ENCODE assay signal across 15 mouse cellular contexts in genomic region chr13:80519792-80520191, GRCm38 (mm10).
DNase-seq lines count a peak whose midpoint lies in the region; ATAC-seq and TF ChIP-seq lines count a peak whose summit lies in the region.
"Had no signal": no experiment of that assay in that cellular context is flagged by ENCODE, and none has a peak within 500 bp of the region (broad histone marks: within the 10 kb centered on the region; RNA-seq: fewer than 3 reads in every experiment).

No protein-coding gene starts in this region.

- TF ChIP-seq CTCF in liver, adult 2 months (IDR thresholded peaks at IDR 0.05; ENCODE audit: low read depth, low read length), result no peak

- H3K79me2 ChIP-seq in liver, adult 2 months (ENCODE audit: control insufficient read depth, insufficient read depth, low read length), result no peaks in the 10 kb centered on the region

- H3K9ac ChIP-seq in forebrain, embryonic 13.5 days, result no peak overlapping the region
- H3K9ac ChIP-seq in forebrain, embryonic 12.5 days, result no peak overlapping the region
- no peak overlapping the region for H3K9ac ChIP-seq in liver, adult 2 months (ENCODE audit: low read depth, low read length)
- H3K9ac ChIP-seq in liver, embryonic 11.5 days (ENCODE audit: low read depth, low read length), result no peak overlapping the region
- H3K9ac ChIP-seq: embryonic facial prominence, embryonic 13.5 days; hindbrain, embryonic 12.5 days; limb, embryonic 13.5 days; lung, embryonic 15.5 days had no signal

- H3K27me3 ChIP-seq in forebrain, embryonic 13.5 days, result no peaks in the 10 kb centered on the region
- no peaks in the 10 kb centered on the region for H3K27me3 ChIP-seq in forebrain, embryonic 12.5 days
- no peaks in the 10 kb centered on the region for H3K27me3 ChIP-seq in liver, adult 2 months (ENCODE audit: control insufficient read depth, insufficient read depth, low read length)
- no peaks in the 10 kb centered on the region for H3K27me3 ChIP-seq in liver, embryonic 11.5 days (replicated peaks; ENCODE audit: control insufficient read depth, insufficient read depth, low read length)
- H3K27me3 ChIP-seq in megakaryocyte, embryonic 14.5 days (replicated peaks), result no peaks in the 10 kb centered on the region
- H3K27me3 ChIP-seq: embryonic facial prominence, embryonic 13.5 days; hindbrain, embryonic 12.5 days; limb, embryonic 13.5 days; lung, embryonic 15.5 days had no signal

- no peaks in the 10 kb centered on the region for H3K9me3 ChIP-seq in forebrain, embryonic 13.5 days (replicated peaks)
- H3K9me3 ChIP-seq in forebrain, embryonic 12.5 days, result no peaks in the 10 kb centered on the region
- H3K9me3 ChIP-seq in liver, embryonic 11.5 days (ENCODE audit: control insufficient read depth, low read length), result no peaks in the 10 kb centered on the region
- H3K9me3 ChIP-seq in megakaryocyte, embryonic 14.5 days, result no peaks in the 10 kb centered on the region
- H3K9me3 ChIP-seq: embryonic facial prominence, embryonic 13.5 days; hindbrain, embryonic 12.5 days; limb, embryonic 13.5 days; lung, embryonic 15.5 days had no signal

- 69% methylated on average over 4 of the region's 4 CpGs for WGBS in forebrain, embryonic 13.5 days
- WGBS in forebrain, embryonic 12.5 days, result 71% methylated on average over 4 of the region's 4 CpGs
- 53% methylated on average over 4 of the region's 4 CpGs for WGBS in liver, adult 2 months
- 67% methylated on average over 4 of the region's 4 CpGs for WGBS in liver, embryonic 11.5 days

- peaks cover 3% of the 10 kb centered on the region for H3K4me1 ChIP-seq in forebrain, embryonic 13.5 days
- H3K4me1 ChIP-seq in forebrain, embryonic 12.5 days, result no peaks in the 10 kb centered on the region
- no peaks in the 10 kb centered on the region for H3K4me1 ChIP-seq in liver, adult 2 months (ENCODE audit: control insufficient read depth, insufficient read depth, low read length)
- H3K4me1 ChIP-seq in liver, embryonic 11.5 days (replicated peaks; ENCODE audit: control insufficient read depth, insufficient read depth, low read length), result no peaks in the 10 kb centered on the region
- no peaks in the 10 kb centered on the region for H3K4me1 ChIP-seq in megakaryocyte, embryonic 14.5 days
- H3K4me1 ChIP-seq: embryonic facial prominence, embryonic 13.5 days; hindbrain, embryonic 12.5 days; limb, embryonic 13.5 days; lung, embryonic 15.5 days had no signal

- peak; percentile 65 for ATAC-seq in forebrain, embryonic 13.5 days
- ATAC-seq in forebrain, embryonic 12.5 days (ENCODE audit: low FRiP score), result no peak
- no peak for ATAC-seq in liver, embryonic 11.5 days (replicated peaks; ENCODE audit: low FRiP score)

- no peak overlapping the region for H3K4me2 ChIP-seq in forebrain, embryonic 13.5 days
- H3K4me2 ChIP-seq in forebrain, embryonic 12.5 days, result no peak overlapping the region
- H3K4me2 ChIP-seq in liver, embryonic 11.5 days, result no peak overlapping the region
- H3K4me2 ChIP-seq: embryonic facial prominence, embryonic 13.5 days; hindbrain, embryonic 12.5 days; limb, embryonic 13.5 days; lung, embryonic 15.5 days had no signal

- TF ChIP-seq POLR2A in liver, adult 2 months (IDR thresholded peaks at IDR 0.05; ENCODE audit: extremely low read depth, insufficient read depth, low read length), result no peak

- H3K4me3 ChIP-seq in forebrain, embryonic 13.5 days, result no peak overlapping the region
- no peak overlapping the region for H3K4me3 ChIP-seq in forebrain, embryonic 12.5 days (replicated peaks)
- H3K4me3 ChIP-seq in liver, adult 2 months (ENCODE audit: insufficient read depth, low read depth, low read length), result no peak overlapping the region
- no peak overlapping the region for H3K4me3 ChIP-seq in liver, embryonic 11.5 days (ENCODE audit: low read depth, low read length)
- peak overlapping the region; percentile 40 for H3K4me3 ChIP-seq in megakaryocyte, embryonic 14.5 days (replicated peaks)
- H3K4me3 ChIP-seq: embryonic facial prominence, embryonic 13.5 days; heart, adult 2 months; hindbrain, embryonic 12.5 days; limb, embryonic 13.5 days; lung, embryonic 15.5 days had no signal

- peak; percentile 2 for DNase-seq in liver, adult 2 months (ENCODE audit: extremely low read depth, low read depth, low spot score)
- DNase-seq in liver, embryonic 11.5 days (ENCODE audit: low spot score), result no peak
- DNase-seq in urinary bladder, postnatal 14 days (ENCODE audit: low spot score), result peak; percentile 3
- DNase-seq in urinary bladder, postnatal 36 days (ENCODE audit: low spot score in 2 of 2), result no peak
- DNase-seq in spleen, adult 18-20 months, result no peak
- DNase-seq: cerebellum, adult 9-11 months; thymus, postnatal 36 days had no signal

- no peaks in the 10 kb centered on the region for H3K36me3 ChIP-seq in forebrain, embryonic 13.5 days (ENCODE audit: poor library complexity, severe bottlenecking)
- H3K36me3 ChIP-seq in forebrain, embryonic 12.5 days (replicated peaks), result no peaks in the 10 kb centered on the region
- H3K36me3 ChIP-seq in liver, adult 2 months (ENCODE audit: control insufficient read depth, insufficient read depth, low read length), result no peaks in the 10 kb centered on the region
- H3K36me3 ChIP-seq in liver, embryonic 11.5 days (ENCODE audit: control insufficient read depth, insufficient read depth, low read length), result no peaks in the 10 kb centered on the region
- no peaks in the 10 kb centered on the region for H3K36me3 ChIP-seq in megakaryocyte, embryonic 14.5 days (replicated peaks; ENCODE audit: low read length)
- H3K36me3 ChIP-seq: embryonic facial prominence, embryonic 13.5 days; hindbrain, embryonic 12.5 days; limb, embryonic 13.5 days; lung, embryonic 15.5 days had no signal

- no peak overlapping the region for H3K27ac ChIP-seq in forebrain, embryonic 13.5 days
- no peak overlapping the region for H3K27ac ChIP-seq in forebrain, embryonic 12.5 days
- H3K27ac ChIP-seq in liver, adult 2 months (replicated peaks; ENCODE audit: insufficient read depth, low read depth, low read length), result no peak overlapping the region
- no peak overlapping the region for H3K27ac ChIP-seq in liver, embryonic 11.5 days (ENCODE audit: low read depth, low read length)
- H3K27ac ChIP-seq: embryonic facial prominence, embryonic 13.5 days; heart, adult 2 months; hindbrain, embryonic 12.5 days; limb, embryonic 13.5 days; lung, embryonic 15.5 days had no signal

Comparison
In these comparisons a context has a peak if more than half of its experiments do, and no peak if none do; other contexts are left out.
1. DNase-seq: peak in liver, adult 2 months (single experiment) and urinary bladder, postnatal 14 days (single experiment); none in liver, embryonic 11.5 days (single experiment), urinary bladder, postnatal 36 days (0 of 2) and spleen, adult 18-20 months (0 of 2).